Mouse (Mus musculus): Measurements from ENCODE around the gene Eva1c. TPM values are rescaled to one million over a fixed set of nuclear protein-coding genes. Genes with fewer than 3 reads are reported as not detected.

The Eva1c gene
- polyA plus RNA-seq, 1 experiment = 1.7 TPM

DNA sequence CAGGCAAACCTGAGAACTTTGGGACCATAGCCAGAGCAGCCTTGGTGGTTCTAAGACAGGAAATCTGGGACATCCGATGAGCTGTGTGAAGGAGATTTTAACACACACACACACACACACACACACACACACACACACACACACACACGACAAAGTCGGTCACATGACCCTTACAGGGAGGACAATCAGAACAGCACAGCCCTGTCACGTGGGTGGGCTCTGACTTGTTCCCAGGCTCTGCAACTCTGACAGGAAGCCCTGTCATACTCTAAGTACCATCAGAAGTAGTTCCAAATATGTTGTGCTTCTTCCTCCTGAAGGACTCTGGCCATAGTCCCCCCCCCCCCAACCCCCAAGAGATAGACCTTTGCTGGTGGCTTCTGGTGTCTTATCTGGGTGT is 74.8 kb downstream of the Eva1c start:
- TF ChIP-seq POLR2A (IDR thresholded peaks at IDR 0.05; ENCODE audit: low read depth, low read length) (no peak), CTCF (IDR thresholded peaks at IDR 0.05; ENCODE audit: extremely low read depth, insufficient read depth, insufficient read length, insufficient replicate concordance) (no peak)
- H3K27ac ChIP-seq (ENCODE audit: insufficient read depth, low read length) = no peak overlapping the region
- no peak overlapping the region for H3K4me3 ChIP-seq (ENCODE audit: extremely low read depth, insufficient read depth, insufficient read length)
- no peak for DNase-seq (ENCODE audit: low read depth in 1 of 2, low spot score in 2 of 2)
- H3K36me3 ChIP-seq (ENCODE audit: control insufficient read depth, insufficient read depth, low read length) = no peaks in the 10 kb centered on the region
- H3K27me3 ChIP-seq (ENCODE audit: control insufficient read depth, insufficient read depth, low read length) = no peaks in the 10 kb centered on the region
- 47% methylated on average over 4 of the region's 4 CpGs for WGBS
- H3K4me1 ChIP-seq (ENCODE audit: control insufficient read depth, insufficient read depth, insufficient read length) = no peaks in the 10 kb centered on the region

DNA sequence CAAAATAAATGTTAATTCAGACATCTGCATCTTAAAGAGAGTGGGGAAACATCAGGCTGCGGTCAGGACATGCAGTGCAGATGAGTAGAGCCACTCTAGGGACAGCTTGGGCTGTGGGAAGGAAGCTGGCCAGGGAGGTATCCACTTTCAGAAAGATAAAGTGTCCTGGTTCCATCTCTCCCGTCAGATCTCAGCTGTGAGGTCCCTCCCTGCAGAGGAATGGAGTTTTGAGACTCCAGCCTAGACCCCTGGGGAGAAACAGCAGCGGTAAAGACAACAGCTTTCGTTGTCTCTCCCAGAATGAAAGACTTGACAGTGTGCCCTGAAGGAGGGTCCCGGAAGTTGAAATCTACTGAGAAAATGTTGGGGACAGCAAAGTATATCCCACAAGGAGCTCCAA is 76.8 kb downstream of the Eva1c start:
- no peaks in the 10 kb centered on the region for H3K4me1 ChIP-seq (ENCODE audit: control insufficient read depth, insufficient read depth, insufficient read length)
- no peaks in the 10 kb centered on the region for H3K36me3 ChIP-seq (ENCODE audit: control insufficient read depth, insufficient read depth, low read length)
- no peak overlapping the region for H3K4me3 ChIP-seq (ENCODE audit: extremely low read depth, insufficient read depth, insufficient read length)
- WGBS = 59% methylated on average over 5 of the region's 5 CpGs
- TF ChIP-seq CTCF (IDR thresholded peaks at IDR 0.05; ENCODE audit: extremely low read depth, insufficient read depth, insufficient read length, insufficient replicate concordance) (no peak), POLR2A (IDR thresholded peaks at IDR 0.05; ENCODE audit: low read depth, low read length) (no peak)
- H3K27ac ChIP-seq (ENCODE audit: insufficient read depth, low read length) = no peak overlapping the region
- DNase-seq (ENCODE audit: low read depth in 1 of 2, low spot score in 2 of 2) = no peak
- H3K27me3 ChIP-seq (ENCODE audit: control insufficient read depth, insufficient read depth, low read length) = no peaks in the 10 kb centered on the region

DNA sequence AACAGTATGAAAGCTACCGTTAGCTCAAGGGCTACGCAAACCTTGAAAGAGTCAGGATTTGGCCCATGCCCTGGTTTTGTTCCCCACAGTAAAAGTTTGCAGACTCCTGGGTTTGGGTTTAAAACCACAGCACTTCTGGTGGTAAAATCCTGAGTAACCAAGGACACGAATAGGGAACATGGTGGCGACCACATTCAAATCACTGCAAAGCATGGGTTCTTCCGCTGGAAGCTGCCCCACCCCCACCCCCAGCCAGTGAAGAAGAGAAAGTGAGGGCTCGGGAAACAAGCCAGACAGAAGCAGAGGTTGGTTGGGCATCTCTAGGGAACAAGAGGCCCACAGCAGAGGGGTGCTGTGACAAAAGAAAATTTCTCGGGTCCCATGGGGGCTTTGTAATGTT is 80.7 kb downstream of the Eva1c start:
- no peak for DNase-seq (ENCODE audit: low read depth in 1 of 2, low spot score in 2 of 2)
- WGBS = 32% methylated on average over 7 of the region's 7 CpGs
- Histone ChIP-seq H3K4me1 (ENCODE audit: control insufficient read depth, insufficient read depth, insufficient read length) (no peaks in the 10 kb centered on the region), H3K4me3 (ENCODE audit: extremely low read depth, insufficient read depth, insufficient read length) (no peak overlapping the region), H3K36me3 (ENCODE audit: control insufficient read depth, insufficient read depth, low read length) (no peaks in the 10 kb centered on the region), H3K27ac (ENCODE audit: insufficient read depth, low read length) (no peak overlapping the region), H3K27me3 (ENCODE audit: control insufficient read depth, insufficient read depth, low read length) (no peaks in the 10 kb centered on the region)
- TF ChIP-seq POLR2A (IDR thresholded peaks at IDR 0.05; ENCODE audit: low read depth, low read length) (no peak), CTCF (IDR thresholded peaks at IDR 0.05; ENCODE audit: extremely low read depth, insufficient read depth, insufficient read length, insufficient replicate concordance) (no peak)

DNA sequence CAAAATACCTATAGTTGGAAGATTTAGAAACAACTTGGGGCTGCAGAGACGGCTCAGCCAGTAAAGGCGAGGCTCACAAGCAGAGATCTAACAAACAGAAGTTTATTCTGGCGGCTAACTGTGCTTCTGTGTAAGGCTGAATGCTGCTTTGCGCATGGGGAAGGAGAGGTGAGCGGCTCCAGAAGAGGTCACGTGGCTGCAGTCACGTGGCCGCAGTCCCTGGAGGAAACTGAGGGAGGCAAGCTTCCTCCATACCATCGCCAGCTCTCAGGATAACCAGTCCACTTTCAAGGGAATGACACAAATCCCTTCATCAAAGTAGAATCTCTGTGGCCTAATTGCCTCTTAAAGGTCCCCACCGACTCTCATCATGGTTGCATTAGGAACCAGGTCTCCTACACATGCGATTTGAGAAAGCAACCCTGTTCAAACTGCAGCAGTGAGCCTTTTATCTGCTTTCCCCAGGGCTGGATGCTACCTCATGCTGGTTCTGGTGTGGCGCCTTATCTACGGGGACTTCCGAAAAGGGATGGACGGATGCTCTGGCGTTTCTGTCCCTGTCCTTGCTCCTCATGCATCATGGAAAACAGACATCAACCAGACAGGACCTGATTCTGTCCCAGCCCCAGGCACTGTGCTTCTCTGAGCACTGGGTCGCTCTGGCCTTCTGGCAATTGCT is 84.5 kb downstream of the Eva1c start:
- Histone ChIP-seq H3K4me1 (ENCODE audit: control insufficient read depth, insufficient read depth, insufficient read length) (no peaks in the 10 kb centered on the region), H3K27ac (ENCODE audit: insufficient read depth, low read length) (peak overlapping the region; percentile 31; the same call in 1 of the 2 replicates), H3K27me3 (ENCODE audit: control insufficient read depth, insufficient read depth, low read length) (no peaks in the 10 kb centered on the region), H3K4me3 (ENCODE audit: extremely low read depth, insufficient read depth, insufficient read length) (no peak overlapping the region), H3K36me3 (ENCODE audit: control insufficient read depth, insufficient read depth, low read length) (no peaks in the 10 kb centered on the region)
- TF ChIP-seq POLR2A (IDR thresholded peaks at IDR 0.05; ENCODE audit: low read depth, low read length) (no peak), CTCF (IDR thresholded peaks at IDR 0.05; ENCODE audit: extremely low read depth, insufficient read depth, insufficient read length, insufficient replicate concordance) (no peak)
- 78% methylated on average over 17 of the region's 17 CpGs for WGBS
- no peak for DNase-seq (ENCODE audit: low read depth in 1 of 2, low spot score in 2 of 2)

DNA sequence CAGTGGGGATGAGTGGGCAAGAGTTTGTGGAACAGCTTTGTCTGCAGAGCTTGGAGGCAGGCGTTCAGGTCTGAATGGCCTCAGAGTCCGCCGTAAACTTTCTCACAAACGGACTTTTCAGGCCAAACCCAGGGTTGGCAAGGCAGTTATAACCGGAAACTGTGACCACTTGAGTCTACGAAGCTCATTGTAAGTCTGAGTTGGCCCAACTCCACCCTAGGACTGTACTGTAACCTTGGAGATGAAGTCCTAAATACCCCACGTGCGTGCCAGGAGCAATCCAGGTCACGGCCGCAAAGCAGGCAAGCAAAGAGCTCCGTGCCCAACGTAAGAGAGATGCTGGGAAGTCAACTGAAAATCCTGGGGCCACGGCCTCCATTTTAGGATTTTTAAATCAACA is 85.2 kb downstream of the Eva1c start:
- no peak overlapping the region for H3K4me3 ChIP-seq (ENCODE audit: extremely low read depth, insufficient read depth, insufficient read length)
- DNase-seq (ENCODE audit: low read depth in 1 of 2, low spot score in 2 of 2) = no peak
- 86% methylated on average over 13 of the region's 13 CpGs for WGBS
- no peaks in the 10 kb centered on the region for H3K4me1 ChIP-seq (ENCODE audit: control insufficient read depth, insufficient read depth, insufficient read length)
- H3K27me3 ChIP-seq (ENCODE audit: control insufficient read depth, insufficient read depth, low read length) = no peaks in the 10 kb centered on the region
- H3K36me3 ChIP-seq (ENCODE audit: control insufficient read depth, insufficient read depth, low read length) = no peaks in the 10 kb centered on the region
- TF ChIP-seq POLR2A (IDR thresholded peaks at IDR 0.05; ENCODE audit: low read depth, low read length) (no peak), CTCF (IDR thresholded peaks at IDR 0.05; ENCODE audit: extremely low read depth, insufficient read depth, insufficient read length, insufficient replicate concordance) (no peak)
- H3K27ac ChIP-seq (ENCODE audit: insufficient read depth, low read length) = peak overlapping the region; percentile 31; the same call in 1 of the 2 replicates

DNA sequence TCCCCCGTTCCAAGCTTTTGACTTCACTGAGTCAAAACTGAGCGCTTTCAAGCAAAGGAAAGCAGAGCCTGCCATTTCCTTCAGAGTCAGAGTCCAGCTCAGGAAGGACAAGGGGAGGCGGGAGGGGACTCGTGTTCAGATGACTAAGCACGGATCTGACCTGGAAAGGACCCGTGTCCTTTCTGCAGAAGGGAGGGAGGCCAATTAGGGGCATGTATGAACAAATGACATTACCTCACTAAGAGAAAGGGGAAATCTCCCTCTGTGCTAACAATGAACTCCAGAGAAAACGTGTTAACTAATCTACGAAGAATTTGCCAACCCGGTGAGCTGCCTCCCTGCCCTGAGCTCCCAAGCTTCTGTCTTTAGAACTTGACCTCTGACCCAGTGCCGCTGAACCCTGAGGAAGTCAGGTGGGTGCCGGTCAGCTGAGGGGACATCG is 89.5 kb downstream of the Eva1c start:
- no peak for DNase-seq (ENCODE audit: low read depth in 1 of 2, low spot score in 2 of 2)

DNA sequence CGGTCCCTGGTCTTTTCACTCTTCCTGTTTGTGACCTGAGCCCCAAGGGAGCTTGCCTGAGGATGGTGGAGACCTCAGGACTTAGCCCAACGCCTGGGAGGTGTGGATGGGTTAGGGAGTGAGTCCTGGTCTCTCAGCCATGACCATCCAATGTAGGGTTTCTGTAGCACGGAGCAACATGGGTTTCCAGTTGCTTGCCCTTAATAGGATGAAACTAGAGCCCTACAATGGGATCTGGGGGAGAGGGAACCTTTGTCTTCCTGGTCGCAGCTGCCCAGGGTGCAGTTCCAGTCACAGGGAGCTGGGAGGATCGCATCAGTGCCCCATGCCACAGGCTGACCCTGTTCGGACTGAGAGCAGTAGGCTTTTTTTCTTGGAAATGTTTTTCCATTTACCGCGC is 90.6 kb downstream of the Eva1c start:
- H3K4me3 ChIP-seq (ENCODE audit: extremely low read depth, insufficient read depth, insufficient read length) = no peak overlapping the region
- H3K27ac ChIP-seq (ENCODE audit: insufficient read depth, low read length) = no peak overlapping the region
- H3K4me1 ChIP-seq (ENCODE audit: control insufficient read depth, insufficient read depth, insufficient read length) = no peaks in the 10 kb centered on the region
- no peak for DNase-seq (ENCODE audit: low read depth in 1 of 2, low spot score in 2 of 2)
- no peaks in the 10 kb centered on the region for H3K36me3 ChIP-seq (ENCODE audit: control insufficient read depth, insufficient read depth, low read length)
- TF ChIP-seq POLR2A (IDR thresholded peaks at IDR 0.05; ENCODE audit: low read depth, low read length) (no peak), CTCF (IDR thresholded peaks at IDR 0.05; ENCODE audit: extremely low read depth, insufficient read depth, insufficient read length, insufficient replicate concordance) (no peak)
- WGBS = 83% methylated on average over 8 of the region's 8 CpGs
- H3K27me3 ChIP-seq (ENCODE audit: control insufficient read depth, insufficient read depth, low read length) = no peaks in the 10 kb centered on the region

More for the DNA sequence above, 89.5 kb downstream of the Eva1c start:
- no peaks in the 10 kb centered on the region for H3K4me1 ChIP-seq (ENCODE audit: control insufficient read depth, insufficient read depth, insufficient read length)
- TF ChIP-seq CTCF (IDR thresholded peaks at IDR 0.05; ENCODE audit: extremely low read depth, insufficient read depth, insufficient read length, insufficient replicate concordance) (no peak), POLR2A (IDR thresholded peaks at IDR 0.05; ENCODE audit: low read depth, low read length) (no peak)
- H3K27me3 ChIP-seq (ENCODE audit: control insufficient read depth, insufficient read depth, low read length) = no peaks in the 10 kb centered on the region
- no peak overlapping the region for H3K4me3 ChIP-seq (ENCODE audit: extremely low read depth, insufficient read depth, insufficient read length)
- 0 out of 2 replicates have a peak overlapping the region, but pooled peaks have one; percentile 21 for H3K27ac ChIP-seq (ENCODE audit: insufficient read depth, low read length)
- 9% methylated on average over 12 of the region's 12 CpGs for WGBS
- no peaks in the 10 kb centered on the region for H3K36me3 ChIP-seq (ENCODE audit: control insufficient read depth, insufficient read depth, low read length)

Measured in spleen, adult 2 months (tissue).